Mouse (Mus musculus): ENCODE results near the gene Cx3cr1.

GRCm38 (mm10) chr9:120111156-120111945 is 41.7 kb upstream of the Cx3cr1 start:
- TF ChIP-seq CTCF (IDR thresholded peaks at IDR 0.05; ENCODE audit: low read depth, low read length), result no peak
- no peak for TF ChIP-seq POLR2A (IDR thresholded peaks at IDR 0.05; ENCODE audit: insufficient read depth, low read length)
